Mouse (Mus musculus): ENCODE measurements around the gene Mia.

Gene Mia

GRCm38 (mm10) chr7:27160921-27161320 is 20.0 kb downstream of the Mia start:
- DNase-seq (ENCODE audit: inconsistent ontology term) = no peak

DNA sequence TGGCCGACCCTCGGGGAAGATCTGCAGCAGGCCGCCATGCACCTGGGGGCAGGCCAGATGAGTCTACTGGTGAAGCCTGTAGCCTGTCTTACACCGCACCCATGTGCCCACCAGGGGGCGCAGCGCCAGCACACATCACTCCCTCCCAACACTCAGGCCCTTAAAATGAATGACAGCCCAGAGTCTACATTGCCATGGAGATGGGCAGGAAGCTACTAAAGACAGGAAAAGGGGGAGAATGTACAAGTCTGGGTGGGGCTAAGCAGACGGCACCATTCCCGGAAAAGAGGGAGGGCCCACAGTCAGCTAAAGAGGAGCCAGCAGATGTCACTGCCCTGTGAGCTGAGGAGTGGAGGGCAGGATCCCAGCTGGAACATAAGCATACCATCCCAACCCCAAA is 21.1 kb downstream of the Mia start:
- DNase-seq (ENCODE audit: inconsistent ontology term) = peak; percentile 90

GRCm38 (mm10) chr7:27159256-27159655 is 21.7 kb downstream of the Mia start:
- DNase-seq (ENCODE audit: inconsistent ontology term) = no peak

DNA sequence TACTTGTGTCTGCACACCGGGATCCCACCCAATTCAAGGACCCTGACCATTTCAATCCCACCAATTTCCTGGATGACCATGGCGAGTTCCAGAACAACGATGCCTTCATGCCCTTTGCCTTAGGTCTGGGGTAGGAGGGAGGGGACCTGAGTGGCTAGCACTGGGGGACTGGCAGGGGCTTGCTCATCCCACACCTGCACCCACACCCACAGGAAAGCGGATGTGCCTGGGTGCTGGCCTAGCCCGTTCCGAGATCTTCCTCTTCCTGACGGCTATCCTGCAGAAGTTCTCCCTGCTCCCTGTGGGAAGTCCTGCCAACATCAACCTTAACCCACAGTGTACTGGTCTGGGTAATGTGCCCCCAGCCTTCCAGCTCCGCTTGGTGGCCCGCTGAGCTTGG is 22.8 kb downstream of the Mia start:
- DNase-seq (ENCODE audit: inconsistent ontology term) = no peak

GRCm38 (mm10) chr7:27156005-27156404 is 25.0 kb downstream of the Mia start:
- no peak for DNase-seq (ENCODE audit: inconsistent ontology term)

- no peak for DNase-seq (ENCODE audit: inconsistent ontology term)
These were observed 27.7 kb downstream of the Mia start, which contains the start of gene Cyp2t4 for GRCm38 (mm10) chr7:27153205-27153764. Cyp2t4 (plus strand) TSS chr7:27153714.

DNA sequence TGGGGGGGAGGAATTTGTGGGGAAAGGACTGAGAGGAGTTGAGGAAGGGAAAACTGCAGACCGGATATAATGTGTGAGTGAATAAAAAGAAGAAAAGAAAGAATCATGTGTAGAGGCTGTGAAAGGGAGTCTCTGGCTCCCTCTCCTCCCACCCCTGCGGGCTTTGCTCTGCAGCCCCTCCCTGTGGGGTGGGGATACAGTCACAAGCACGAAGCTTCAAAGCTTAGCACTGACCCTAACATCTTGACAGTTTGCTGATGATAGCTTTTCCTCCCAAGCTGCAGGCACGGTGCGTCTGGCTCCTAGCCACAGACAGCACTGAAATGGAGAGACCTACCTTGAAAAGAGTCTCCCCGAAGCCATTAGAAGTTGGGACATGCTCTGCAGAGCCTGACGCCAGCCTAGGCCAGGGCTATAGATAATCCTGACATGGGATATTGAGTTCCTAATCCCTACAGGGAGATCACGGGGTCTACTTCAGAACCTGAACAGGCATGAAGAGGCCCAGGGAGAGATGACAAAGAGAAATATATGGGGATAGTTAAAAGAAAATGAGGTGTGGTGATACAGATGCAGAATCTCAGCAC is 44.5 kb downstream of the Mia start:
- DNase-seq (ENCODE audit: inconsistent ontology term) = no peak

DNA sequence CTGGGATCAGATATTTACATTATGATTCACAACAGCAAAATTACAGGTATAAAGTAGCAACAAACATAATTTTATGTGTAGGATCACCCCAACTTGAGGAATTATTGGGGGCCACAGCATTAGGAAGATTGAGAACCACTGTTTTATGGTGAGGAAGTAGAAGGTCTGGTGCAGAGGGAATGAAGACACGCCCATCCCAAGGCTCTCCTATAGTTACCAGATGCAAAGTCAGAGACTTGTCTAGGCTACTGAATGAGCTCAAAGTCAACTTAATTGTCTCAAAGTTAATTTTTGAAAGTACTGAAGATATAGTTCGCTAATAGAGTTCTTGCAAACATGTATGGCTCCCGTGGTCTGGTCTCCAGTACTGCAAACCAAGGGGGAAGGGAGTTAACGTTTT is 47.2 kb downstream of the Mia start:
- DNase-seq (ENCODE audit: inconsistent ontology term) = no peak

GRCm38 (mm10) chr7:27133156-27133555 is 47.8 kb downstream of the Mia start:
- no peak for DNase-seq (ENCODE audit: inconsistent ontology term)

DNA sequence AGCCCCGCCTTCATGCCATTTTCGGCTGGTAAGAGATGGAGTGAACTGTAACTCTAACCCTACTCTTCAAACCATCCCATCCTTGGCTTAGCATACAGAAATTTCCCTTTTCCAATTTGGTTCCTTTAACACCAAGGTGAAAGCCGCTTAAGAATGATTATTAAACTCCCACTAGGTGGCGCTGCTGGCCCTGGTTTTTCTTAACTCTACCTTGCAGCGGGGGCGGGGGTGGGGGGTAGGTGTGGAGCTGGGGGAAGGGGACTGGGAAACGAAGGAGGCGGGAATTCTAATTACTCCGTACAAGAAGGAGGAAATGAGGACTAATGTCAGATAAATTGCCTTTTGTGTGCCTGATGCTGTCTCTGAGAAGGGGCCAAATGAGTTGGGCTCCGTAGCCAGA is 48.4 kb downstream of the Mia start:
- DNase-seq (ENCODE audit: inconsistent ontology term) = peak; percentile 26

GRCm38 (mm10) chr7:27131387-27131786 is 49.6 kb downstream of the Mia start:
- no peak for DNase-seq (ENCODE audit: inconsistent ontology term)

DNA sequence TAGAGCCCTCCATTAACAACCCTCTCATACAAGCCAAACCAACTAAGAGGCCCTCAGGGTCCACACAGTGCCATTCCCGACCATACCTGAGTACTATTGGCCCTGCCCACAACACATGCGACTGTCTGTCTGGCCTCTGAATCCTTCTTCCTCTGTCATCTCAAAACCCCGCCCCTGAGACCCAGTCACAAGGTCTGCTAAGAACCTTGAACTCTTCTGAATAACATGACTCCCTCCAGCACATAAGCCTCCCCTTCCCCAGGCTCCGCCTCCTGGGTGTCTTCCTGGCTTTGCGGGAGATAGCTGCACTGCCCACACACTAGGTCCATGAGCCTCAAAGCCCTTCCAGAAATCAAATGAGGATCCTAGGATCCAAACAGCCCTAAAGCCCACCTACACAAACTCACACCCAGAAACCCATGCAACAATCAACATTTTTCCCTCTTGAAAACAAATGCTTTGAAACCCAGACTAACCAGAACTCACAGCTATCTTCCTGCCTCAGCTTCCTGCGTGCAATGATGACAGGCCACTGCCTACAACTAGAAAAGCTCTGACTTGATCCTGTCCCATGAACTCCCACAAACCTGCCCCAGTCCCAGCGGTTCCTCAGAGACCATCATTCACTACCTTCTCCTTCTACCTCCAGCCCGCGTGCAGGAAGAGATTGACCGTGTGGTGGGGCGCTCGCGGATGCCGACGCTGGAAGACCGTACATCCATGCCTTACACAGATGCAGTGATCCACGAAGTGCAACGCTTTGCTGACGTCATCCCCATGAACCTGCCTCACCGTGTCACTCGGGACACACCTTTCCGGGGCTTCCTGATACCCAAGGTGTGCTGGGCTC is 50.2 kb downstream of the Mia start:
- no peak for DNase-seq (ENCODE audit: inconsistent ontology term)

GRCm38 (mm10) chr7:27129811-27130210 is 51.1 kb downstream of the Mia start:
- no peak for DNase-seq (ENCODE audit: inconsistent ontology term)
